Mouse (Mus musculus) embryonic fibroblast, embryonic 13.5 days (primary cell): ENCODE data around the gene Pcgf3. TPM values are rescaled to one million over a fixed set of nuclear protein-coding genes. Genes with fewer than 3 reads are reported as not detected.

Source experiments
- H3K27ac ChIP-seq: 2 replicates; pipeline ENCODE4 v1.5.1; 2012; ENCODE audit warnings: low read length, control low read depth, inconsistent platforms; ENCODE audit not compliant: insufficient read depth
- H3K4me1 ChIP-seq: 2 replicates; pipeline ENCODE4 v1.6.1; 2011; ENCODE audit warnings: low read length; ENCODE audit not compliant: control insufficient read depth, insufficient read depth
- H3K4me3 ChIP-seq: 2 replicates; pipeline ENCODE4 v1.5.1; 2011; ENCODE audit warnings: mild to moderate bottlenecking, control low read depth, low read length; ENCODE audit not compliant: insufficient read depth
- CTCF ChIP-seq: IDR thresholded peaks from 2 replicates; pipeline ENCODE4 v1.5.1; 2011; ENCODE audit warnings: mild to moderate bottlenecking, control low read depth, low read length, moderate library complexity, borderline replicate concordance; ENCODE audit not compliant: insufficient read depth
- POLR2A ChIP-seq: IDR thresholded peaks from 2 replicates; pipeline ENCODE4 v1.6.1; 2011; ENCODE audit warnings: low read depth, mild to moderate bottlenecking, control low read depth, low read length, moderate library complexity
- polyA plus RNA-seq: library from polyadenylated mRNA; stranded (reverse); fragments of >200 nt; gene quantifications from 2 replicates; pipeline ENCODE4 v1.2.4, GENCODE M21; 2011; ENCODE audit warnings: low read depth; ENCODE audit not compliant: missing spikeins, insufficient read length

The Pcgf3 gene
- polyA plus RNA-seq: 92.3 and 93.4 TPM in 2 replicates

DNA sequence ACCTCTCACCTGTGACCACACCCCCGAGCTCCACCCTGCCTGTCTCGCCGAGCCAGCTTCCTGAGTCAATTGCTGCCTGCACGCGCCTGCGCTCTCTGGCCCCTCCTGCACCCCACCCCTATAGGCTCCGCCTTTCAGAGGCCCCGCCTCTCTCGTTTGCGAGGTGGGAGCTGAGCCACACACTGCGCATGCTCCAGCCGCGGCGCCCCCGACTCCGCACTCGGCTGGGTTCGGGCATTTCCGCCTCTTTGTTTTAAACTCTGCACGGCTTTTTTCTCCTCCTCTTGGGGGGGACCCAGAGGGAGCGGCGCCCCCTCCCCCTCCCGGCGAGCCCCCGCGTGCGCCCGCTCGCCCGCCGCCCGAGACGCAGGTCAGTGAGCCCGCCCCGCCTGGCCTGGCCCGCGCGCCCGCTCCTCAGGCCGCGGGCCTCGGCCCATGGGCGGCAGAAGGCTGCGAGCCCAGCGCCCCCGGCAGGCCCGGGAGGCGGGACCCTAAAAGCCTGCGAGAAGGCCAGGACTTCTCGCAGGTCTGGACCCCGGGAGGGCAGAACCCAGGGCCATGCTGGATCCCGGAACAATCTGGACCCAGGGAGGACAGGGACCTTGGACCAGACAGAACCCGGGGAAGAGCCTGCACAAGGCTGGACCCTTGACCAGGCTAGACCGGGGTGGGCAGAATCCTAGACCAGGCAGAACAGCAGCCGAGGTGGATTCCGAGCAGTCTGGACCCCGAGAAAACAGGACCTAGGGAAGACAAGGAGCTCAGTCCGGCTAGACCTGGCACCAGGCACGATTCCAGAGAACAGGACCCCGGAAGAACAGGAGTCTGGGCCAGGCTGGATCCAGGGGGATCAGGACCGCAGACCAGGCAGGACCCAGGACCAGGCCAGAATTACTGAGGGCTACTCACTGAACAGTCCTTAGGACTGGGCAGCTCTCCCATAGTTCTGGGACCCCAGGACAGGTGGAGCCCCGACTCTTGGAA lies at the start of gene Pcgf3:
Gene Pcgf3 (plus strand): TSS at position 151 of the 984 bp plus-strand sequence.
- H3K4me1 ChIP-seq: peaks cover 6% of the 10 kb centered on the region
- 0 out of 2 replicates have a peak within 1 kb of the TSS, but pooled peaks have one; percentile 4 for H3K27ac ChIP-seq
- no peak for TF ChIP-seq CTCF
- TF ChIP-seq POLR2A: peak; percentile 72
- peak within 1 kb of the TSS; percentile 97 for H3K4me3 ChIP-seq

- Histone ChIP-seq H3K4me3 (no peak overlapping the region), H3K4me1 (no peaks in the 10 kb centered on the region), H3K27ac (no peak overlapping the region)
- no peak for TF ChIP-seq POLR2A
Observed at GRCm38 (mm10) chr5:108414711-108415110, 46.3 kb upstream of the Pcgf3 start.

GRCm38 (mm10) chr5:108422741-108423140 lies 38.3 kb upstream of the Pcgf3 start:
- H3K4me1 ChIP-seq: no peaks in the 10 kb centered on the region
- TF ChIP-seq POLR2A (no peak), CTCF (no peak)
- H3K27ac ChIP-seq: no peak overlapping the region
- H3K4me3 ChIP-seq: no peak overlapping the region

DNA sequence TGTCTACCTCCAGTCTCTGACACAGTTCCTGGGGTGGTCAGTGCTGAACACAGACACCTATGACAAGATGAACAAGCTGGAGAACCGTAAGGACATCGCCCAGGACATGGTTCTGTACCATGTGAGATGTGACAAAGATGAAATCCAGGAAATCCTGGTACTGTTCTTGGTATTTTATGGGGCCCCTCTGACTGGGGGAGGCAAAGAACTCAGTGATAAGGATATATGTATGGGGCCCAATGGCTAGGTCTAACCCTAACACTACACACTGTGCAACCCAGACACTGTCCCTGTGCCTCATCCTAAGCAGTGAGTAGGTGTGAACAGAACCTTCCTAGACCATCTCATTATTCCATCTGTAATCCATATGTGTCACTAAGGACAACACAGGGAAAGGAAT lies 37.6 kb upstream of the Pcgf3 start:
- TF ChIP-seq CTCF: no peak
- TF ChIP-seq POLR2A: no peak
- Histone ChIP-seq H3K27ac (no peak overlapping the region), H3K4me3 (no peak overlapping the region), H3K4me1 (no peaks in the 10 kb centered on the region)

DNA sequence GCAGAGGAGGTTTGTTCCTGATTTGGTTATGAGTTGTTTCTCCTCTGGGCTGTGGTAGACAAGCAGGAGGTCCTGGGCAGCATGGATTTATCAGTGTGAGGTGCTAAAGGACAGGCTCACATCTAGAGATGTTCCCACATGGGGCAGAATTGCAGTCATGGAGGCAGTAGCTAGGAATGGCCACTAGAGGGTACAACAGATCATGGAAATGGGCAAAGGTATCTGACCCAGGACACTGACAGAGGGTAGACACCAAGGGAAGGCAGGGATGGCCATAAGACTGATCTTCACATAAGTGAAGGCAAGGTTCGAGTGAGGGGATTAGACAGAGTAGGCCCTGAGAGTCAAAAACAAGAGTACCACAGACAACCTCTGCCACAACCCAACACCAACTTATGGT lies 33.8 kb upstream of the Pcgf3 start:
- Histone ChIP-seq H3K27ac (no peak overlapping the region), H3K4me1 (no peaks in the 10 kb centered on the region), H3K4me3 (no peak overlapping the region)
- no peak for TF ChIP-seq POLR2A
- peak; percentile 27; the same call in 1 of the 2 replicates for TF ChIP-seq CTCF

DNA sequence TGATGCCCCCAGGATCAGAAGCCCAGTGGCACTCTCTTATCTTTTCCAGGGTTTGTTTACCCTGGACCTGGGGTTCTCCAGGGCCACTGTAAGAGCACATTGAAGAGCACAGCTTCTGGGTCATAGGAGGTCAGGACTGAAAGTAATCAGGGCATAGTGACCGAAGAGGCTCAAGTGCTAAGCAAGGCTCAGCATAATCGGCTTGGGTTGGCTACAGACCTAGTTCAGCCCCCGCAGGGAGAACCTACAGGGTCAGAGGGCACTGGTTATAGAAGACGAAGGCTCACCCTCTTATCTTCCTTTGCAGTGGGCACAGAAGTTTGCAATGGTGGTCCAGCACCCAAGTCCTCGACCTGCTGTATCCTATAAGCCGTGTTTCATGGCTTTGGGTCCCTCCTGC lies 29.8 kb upstream of the Pcgf3 start:
- H3K4me1 ChIP-seq: no peaks in the 10 kb centered on the region
- no peak for TF ChIP-seq CTCF
- no peak overlapping the region for H3K4me3 ChIP-seq
- H3K27ac ChIP-seq: no peak overlapping the region

DNA sequence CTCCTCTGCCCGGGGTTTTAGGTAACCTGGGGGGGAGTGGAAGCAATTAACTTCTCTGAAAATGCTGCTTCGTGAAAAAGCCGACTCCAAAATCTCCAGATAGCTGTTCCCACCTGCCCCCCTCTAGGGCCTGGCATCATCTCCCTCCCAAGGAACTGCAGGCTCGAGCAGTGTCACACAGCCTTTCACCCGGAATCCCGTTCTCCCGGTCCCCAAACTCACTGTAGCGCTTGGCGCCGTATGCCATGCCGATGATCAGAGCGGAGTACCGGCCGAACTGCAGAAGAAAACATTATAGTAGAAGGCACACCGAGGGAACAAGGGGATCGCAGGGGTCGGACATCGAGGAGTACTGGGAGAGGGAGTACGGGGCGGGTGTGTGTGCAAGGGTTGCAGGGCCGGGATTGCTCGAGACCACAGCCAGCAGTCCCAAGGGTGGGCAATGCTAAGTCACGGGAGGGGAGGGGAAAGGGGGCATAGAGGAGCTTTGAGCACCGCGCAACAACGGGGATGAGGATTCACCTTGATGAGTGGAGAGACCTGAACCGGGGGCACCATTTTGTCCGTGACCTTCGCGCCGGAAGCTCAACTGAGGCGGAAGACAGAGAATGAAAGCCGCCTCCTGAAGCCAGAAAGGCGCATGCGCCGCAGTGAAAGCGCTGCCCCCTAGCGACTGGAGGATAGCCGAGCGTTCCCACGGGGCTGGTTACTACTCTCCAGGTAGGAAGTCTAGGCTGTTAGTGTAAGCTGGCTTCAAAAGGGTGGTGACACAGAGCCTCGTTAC lies 27.0 kb upstream of the Pcgf3 start, which contains the start of gene Atp5k:
Gene Atp5k (minus strand): TSS at position 645 of the 784 bp plus-strand sequence.
- Histone ChIP-seq H3K4me1 (no peaks in the 10 kb centered on the region), H3K27ac (no peak within 1 kb of the TSS), H3K4me3 (peak within 1 kb of the TSS; percentile 96)
- TF ChIP-seq POLR2A (peak; percentile 82), CTCF (peak; percentile 80)

- Histone ChIP-seq H3K27ac (no peak overlapping the region), H3K4me1 (no peaks in the 10 kb centered on the region), H3K4me3 (no peak overlapping the region)
- TF ChIP-seq CTCF (no peak), POLR2A (no peak)
Observed at GRCm38 (mm10) chr5:108436101-108436500, 24.9 kb upstream of the Pcgf3 start.

DNA sequence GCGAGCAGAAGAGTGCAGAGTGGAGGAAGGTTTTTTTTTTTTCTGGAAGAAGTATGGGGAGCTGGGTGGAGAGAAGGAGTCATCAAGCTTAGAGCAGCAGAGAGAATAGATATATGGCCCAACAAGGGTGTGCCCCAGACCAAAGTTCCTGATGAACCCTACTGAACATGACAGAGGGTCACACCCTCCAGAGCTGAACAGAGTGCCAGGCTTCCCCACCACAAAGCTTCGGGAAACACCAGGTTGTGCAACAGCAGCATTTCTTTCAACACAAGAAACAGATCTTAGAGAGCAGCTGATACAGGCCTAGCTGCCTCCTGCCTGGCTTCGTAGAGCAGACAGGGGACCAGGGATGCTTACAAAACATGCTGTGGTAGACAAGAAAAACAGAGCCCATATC lies 14.1 kb upstream of the Pcgf3 start:
- Histone ChIP-seq H3K4me3 (no peak overlapping the region), H3K27ac (no peak overlapping the region), H3K4me1 (no peaks in the 10 kb centered on the region)
- no peak for TF ChIP-seq POLR2A

GRCm38 (mm10) chr5:108447857-108448256 lies 13.2 kb upstream of the Pcgf3 start:
- TF ChIP-seq CTCF (no peak), POLR2A (no peak)
- Histone ChIP-seq H3K27ac (no peak overlapping the region), H3K4me3 (no peak overlapping the region), H3K4me1 (no peaks in the 10 kb centered on the region)
